In the genomic region with DNA sequence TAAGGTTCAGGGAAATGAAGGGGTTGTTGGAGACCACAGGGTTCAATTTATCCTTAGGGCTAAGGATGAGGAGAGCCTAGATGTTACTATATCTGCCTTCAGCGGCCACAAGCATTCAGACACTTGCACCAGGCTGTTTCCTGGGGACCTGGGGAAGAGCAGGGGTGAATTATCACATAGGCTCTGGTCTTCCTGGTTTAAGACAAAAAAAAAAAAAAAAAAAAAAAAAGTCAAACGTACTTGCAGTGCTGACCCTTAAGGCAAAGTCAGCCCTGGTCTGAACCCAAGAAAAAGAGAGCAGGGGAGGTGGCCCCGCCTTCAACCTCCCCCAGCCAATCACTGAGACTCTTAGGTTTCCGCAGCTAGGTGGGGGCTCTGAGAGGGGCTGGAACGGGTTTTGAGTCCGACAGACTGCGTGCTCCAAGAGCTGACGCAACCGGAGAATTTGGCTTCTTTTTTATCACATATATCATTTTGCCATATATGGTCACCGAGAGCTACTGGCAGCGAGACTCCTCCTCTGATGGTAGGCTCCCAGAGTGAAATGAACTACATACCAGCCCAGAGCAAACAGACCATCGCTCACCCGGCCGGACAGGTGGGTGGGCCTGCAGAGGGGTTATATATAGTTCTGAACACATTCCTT, we compare ENCODE assay signal across 7 mouse cellular contexts. TPM values are rescaled to one million over a fixed set of nuclear protein-coding genes. Genes with fewer than 3 reads are reported as not detected.
DNase-seq lines count a peak whose midpoint lies in the region; ATAC-seq and TF ChIP-seq lines count a peak whose summit lies in the region.

No protein-coding gene starts in this region.

- TF ChIP-seq CTCF in cerebellum, adult 2 months (IDR thresholded peaks at IDR 0.05; ENCODE audit: borderline replicate concordance, insufficient read depth, low read depth, low read length) = no peak
- TF ChIP-seq CTCF in hindbrain, postnatal 0 days (IDR thresholded peaks at IDR 0.05; ENCODE audit: low read depth) = no peak

- peaks cover 4% of the 10 kb centered on the region; the same call in 1 of the 2 replicates for H3K4me1 ChIP-seq in cerebellum, adult 2 months (ENCODE audit: control insufficient read depth, insufficient read depth, low read length)
- peaks cover 5% of the 10 kb centered on the region; the same call in 1 of the 2 replicates for H3K4me1 ChIP-seq in hindbrain, postnatal 0 days (ENCODE audit: insufficient read depth, low read length)
- H3K4me1 ChIP-seq in midbrain, embryonic 10.5 days = peaks cover 21% of the 10 kb centered on the region
- peaks cover 15% of the 10 kb centered on the region for H3K4me1 ChIP-seq in stomach, embryonic 16.5 days (ENCODE audit: control insufficient read depth, insufficient read depth, low read length)

- peak overlapping the region; percentile 50 for H3K4me2 ChIP-seq in hindbrain, postnatal 0 days (ENCODE audit: low read depth, low read length)
- H3K4me2 ChIP-seq in stomach, embryonic 16.5 days (ENCODE audit: low read depth, low read length) = peak overlapping the region; percentile 41

- TF ChIP-seq POLR2A in cerebellum, adult 2 months (IDR thresholded peaks at IDR 0.05; ENCODE audit: borderline replicate concordance, insufficient read depth, low read length) = peak; percentile 40; the same call in 1 of the 2 replicates

- 5% methylated on average over 14 of the region's 14 CpGs for WGBS in cerebellum, adult 2 months
- WGBS in hindbrain, postnatal 0 days = 4% methylated on average over 14 of the region's 14 CpGs
- whole genome bisulfite sequencing in midbrain, embryonic 10.5 days = 6% methylated on average over 14 of the region's 14 CpGs
- WGBS in stomach, embryonic 16.5 days = 3% methylated on average over 14 of the region's 14 CpGs

- H3K36me3 ChIP-seq in hindbrain, postnatal 0 days (ENCODE audit: insufficient read depth, low read length) = no peaks in the 10 kb centered on the region
- H3K36me3 ChIP-seq in midbrain, embryonic 10.5 days = no peaks in the 10 kb centered on the region
- no peaks in the 10 kb centered on the region for H3K36me3 ChIP-seq in stomach, embryonic 16.5 days (ENCODE audit: control insufficient read depth, insufficient read depth, low read length)

- H3K9ac ChIP-seq in hindbrain, postnatal 0 days (replicated peaks; ENCODE audit: low read length) = peak overlapping the region; percentile 31; the same call in 1 of the 2 replicates
- H3K9ac ChIP-seq in stomach, embryonic 16.5 days (ENCODE audit: low read length) = peak overlapping the region; percentile 39

- peak; percentile 96 for ATAC-seq in frontal cortex, adult (ENCODE audit: low TSS enrichment)
- peak; percentile 94 for ATAC-seq in hindbrain, postnatal 0 days
- peak; percentile 94 for ATAC-seq in stomach, embryonic 16.5 days (ENCODE audit: insufficient read depth, low FRiP score)

- peak overlapping the region; percentile 0; the same call in 1 of the 2 replicates for H3K27ac ChIP-seq in cerebellum, adult 2 months (ENCODE audit: insufficient read depth, low read length)
- H3K27ac ChIP-seq in hindbrain, postnatal 0 days = peak overlapping the region; percentile 28; the same call in 1 of the 2 replicates
- no peak overlapping the region; the same call in 1 of the 2 replicates for H3K27ac ChIP-seq in midbrain, embryonic 10.5 days (replicated peaks)
- peak overlapping the region; percentile 83 for H3K27ac ChIP-seq in stomach, embryonic 16.5 days (ENCODE audit: low read length)

- peak; percentile 28 for DNase-seq in T-cell, adult 2 months (ENCODE audit: low spot score)
- peak; percentile 64 to 71 for DNase-seq in cerebellum, adult 2 months
- DNase-seq in hindbrain, postnatal 0 days (ENCODE audit: low spot score) = peak; percentile 75
- DNase-seq in left cerebral cortex, postnatal 14 days (ENCODE audit: low spot score in 2 of 2) = peak; percentile 64 to 91
- DNase-seq in midbrain, embryonic 10.5 days (ENCODE audit: low spot score) = peak; percentile 56

- H3K27me3 ChIP-seq in cerebellum, adult 2 months (ENCODE audit: control insufficient read depth, insufficient read depth, low read length) = no peaks in the 10 kb centered on the region
- H3K27me3 ChIP-seq in hindbrain, postnatal 0 days (ENCODE audit: insufficient read depth, low read length) = no peaks in the 10 kb centered on the region
- no peaks in the 10 kb centered on the region for H3K27me3 ChIP-seq in midbrain, embryonic 10.5 days (ENCODE audit: low read depth, poor library complexity, severe bottlenecking)
- H3K27me3 ChIP-seq in stomach, embryonic 16.5 days (ENCODE audit: control insufficient read depth, insufficient read depth, low read length) = no peaks in the 10 kb centered on the region

- intact Hi-C loops in left cerebral cortex, postnatal 14 days (cut with DNase I) = no loop called here

- no peaks in the 10 kb centered on the region for H3K9me3 ChIP-seq in hindbrain, postnatal 0 days (ENCODE audit: low read length)
- no peaks in the 10 kb centered on the region for H3K9me3 ChIP-seq in midbrain, embryonic 10.5 days (replicated peaks)
- H3K9me3 ChIP-seq in stomach, embryonic 16.5 days (replicated peaks; ENCODE audit: control insufficient read depth, low read length) = no peaks in the 10 kb centered on the region

- H3K4me3 ChIP-seq in cerebellum, adult 2 months (replicated peaks; ENCODE audit: insufficient read depth, low read depth, low read length) = peak overlapping the region; percentile 50
- peak overlapping the region; percentile 18 for H3K4me3 ChIP-seq in hindbrain, postnatal 0 days (ENCODE audit: low read length)
- H3K4me3 ChIP-seq in midbrain, embryonic 10.5 days = peak overlapping the region; percentile 51
- peak overlapping the region; percentile 18 for H3K4me3 ChIP-seq in stomach, embryonic 16.5 days (replicated peaks; ENCODE audit: low read length)

RNA-seq across cellular contexts. Expression of gene Ccdc42, which starts 36.5 kb away (rescaled TPM):
- 0.27 and 0.29 TPM in 2 replicates for polyA plus RNA-seq in cerebellum, adult 2 months (2012; rRNA removed)
- 0.25 TPM in 1 of 2 replicates, not detected in the other for total RNA-seq in hindbrain, postnatal 0 days (2014; rRNA removed)
- 0.28 and 0.44 TPM in 2 replicates for polyA plus RNA-seq in hindbrain, postnatal 0 days (2015; fragmentation: Nextera tagmentation; extraction: Ambion mirVana)
- total RNA-seq in left cerebral cortex, postnatal 14 days (2021) = under 1 TPM; 0.95 to 0.99 TPM
- polyA plus RNA-seq in midbrain, embryonic 10.5 days (2016; fragmentation: Nextera tagmentation; extraction: Ambion mirVana) = 1.5 and 2.2 TPM in 2 replicates
- 0.41 and 0.49 TPM in 2 replicates for polyA plus RNA-seq in stomach, embryonic 16.5 days (2015; fragmentation: Nextera tagmentation; extraction: Ambion mirVana)
